Mouse (Mus musculus) megakaryocyte, embryonic 14.5 days (primary cell): ENCODE results near the gene Gstt2. TPM values are rescaled to one million over a fixed set of nuclear protein-coding genes. Genes with fewer than 3 reads are reported as not detected.
"Not testable (repeated sequence)": the region's sequence is repeated elsewhere in the genome, so short reads cannot be mapped to it uniquely, and the experiment has no call there.

ENCODE experiments used
- H3K27me3 ChIP-seq: replicated peaks from 2 replicates; pipeline ENCODE3; 2012; ENCODE audit warnings: inconsistent platforms
- H3K36me3 ChIP-seq: replicated peaks from 2 replicates; pipeline ENCODE3; 2012; ENCODE audit warnings: low read length, inconsistent platforms, mixed read lengths
- H3K4me1 ChIP-seq: 2 replicates; pipeline ENCODE4 v1.6.1; 2012; ENCODE audit warnings: inconsistent platforms
- H3K4me3 ChIP-seq: replicated peaks from 2 replicates; pipeline ENCODE3; 2012; ENCODE audit warnings: moderate library complexity, mild to moderate bottlenecking, inconsistent platforms
- H3K9me3 ChIP-seq: 2 replicates; pipeline ENCODE4 v1.6.1; 2012; ENCODE audit warnings: inconsistent platforms
- FLI1 ChIP-seq: IDR thresholded peaks from 2 replicates; pipeline ENCODE4 v1.6.1; 2012; ENCODE audit warnings: low read length, inconsistent platforms, mixed read lengths
- GATA1 ChIP-seq: IDR thresholded peaks from 3 replicates; pipeline ENCODE4 v1.6.1; 2012; ENCODE audit warnings: mixed read lengths, low read length, inconsistent platforms, borderline replicate concordance
- polyA plus RNA-seq: library from polyadenylated mRNA; stranded (reverse); fragments of >175 nt; gene quantifications from 2 replicates; pipeline ENCODE4 v1.2.3, GENCODE M21; 2012; ENCODE audit warnings: low replicate concordance; ENCODE audit not compliant: insufficient read depth

The Gstt2 gene
- polyA plus RNA-seq, 1 experiment, result 2.3 TPM

DNA sequence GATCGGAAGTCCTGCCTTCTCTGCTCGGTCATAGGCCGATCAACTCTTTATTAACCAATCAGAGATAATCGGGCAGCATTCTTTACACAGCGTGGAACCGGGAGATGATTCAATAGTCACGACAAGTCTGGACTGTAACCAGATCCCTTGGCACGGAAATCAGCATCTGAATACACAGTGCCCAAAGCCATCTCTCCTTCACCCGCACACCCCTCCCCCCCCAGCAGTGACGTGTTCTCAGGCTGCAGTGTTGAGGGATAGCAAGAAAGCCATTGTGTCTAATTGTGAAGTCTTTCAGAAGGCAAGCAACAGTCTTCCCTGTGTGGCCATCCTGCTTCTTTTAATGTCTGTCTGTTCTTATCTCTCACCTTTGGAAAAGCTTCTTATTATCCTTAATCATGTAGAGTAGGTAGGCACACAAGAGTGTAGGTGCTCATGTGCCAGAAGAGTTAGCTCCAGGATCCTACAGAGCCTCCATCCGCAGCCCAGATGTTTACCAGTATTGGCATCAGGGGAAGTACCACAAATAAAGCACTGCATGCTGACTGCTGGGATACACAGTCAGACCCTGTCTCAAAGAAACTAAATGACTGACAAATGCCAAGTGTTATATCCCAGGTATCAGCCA is 35.8 kb upstream of the Gstt2 start:
- no peaks in the 10 kb centered on the region for H3K36me3 ChIP-seq
- H3K4me3 ChIP-seq, result peak overlapping the region; percentile 62
- no peak for TF ChIP-seq GATA1
- no peak for TF ChIP-seq FLI1
- peaks cover 37% of the 10 kb centered on the region for H3K27me3 ChIP-seq
- H3K4me1 ChIP-seq, result peaks cover 24% of the 10 kb centered on the region
- H3K9me3 ChIP-seq, result peaks cover 7% of the 10 kb centered on the region; the same call in 1 of the 2 replicates

DNA sequence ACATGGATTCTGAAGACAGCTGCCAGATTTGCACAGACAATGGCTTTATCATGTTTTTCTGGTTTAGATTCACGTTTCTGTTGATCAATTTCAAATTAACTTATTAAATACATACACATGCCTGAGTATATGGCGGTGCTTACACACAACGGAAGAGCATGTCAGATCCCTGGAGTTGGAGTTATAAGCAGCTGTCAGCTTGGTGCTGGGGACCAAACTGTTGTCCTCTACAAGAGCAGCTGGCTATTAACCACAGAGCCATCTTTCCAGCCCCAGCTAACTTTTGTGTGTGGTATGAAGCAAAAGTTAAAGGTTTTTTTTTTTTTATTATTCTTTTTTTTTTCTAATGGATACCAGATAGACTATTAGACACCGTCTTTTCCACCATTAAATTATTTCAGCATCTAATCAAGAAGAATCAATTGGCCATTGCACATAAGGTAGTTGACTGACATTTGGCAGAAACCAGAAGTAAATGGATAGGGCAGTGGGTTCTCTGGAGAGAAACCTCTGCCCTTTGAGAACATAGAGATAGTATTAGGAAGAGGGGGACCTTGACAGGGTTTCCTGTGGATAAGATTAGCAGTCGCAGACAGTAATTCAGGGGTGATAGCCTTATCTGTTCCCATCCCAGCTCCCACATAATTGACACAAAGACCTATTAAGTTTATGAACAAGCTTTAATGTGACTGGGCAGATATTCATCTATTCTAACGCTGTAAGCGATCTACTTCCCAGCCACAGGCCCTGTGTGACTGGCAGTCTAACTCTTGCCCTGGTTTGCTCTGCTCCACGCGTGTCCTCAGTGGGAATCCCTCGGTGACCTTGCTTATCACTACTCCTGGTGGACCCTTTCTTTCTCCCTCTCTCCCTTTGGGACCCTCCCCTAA is 35.0 kb upstream of the Gstt2 start:
- Histone ChIP-seq H3K36me3 (no peaks in the 10 kb centered on the region), H3K4me1 (peaks cover 24% of the 10 kb centered on the region), H3K27me3 (peaks cover 35% of the 10 kb centered on the region), H3K4me3 (peak overlapping the region; percentile 25), H3K9me3 (peaks cover 7% of the 10 kb centered on the region; the same call in 1 of the 2 replicates)
- TF ChIP-seq FLI1 (no peak), GATA1 (no peak)

DNA sequence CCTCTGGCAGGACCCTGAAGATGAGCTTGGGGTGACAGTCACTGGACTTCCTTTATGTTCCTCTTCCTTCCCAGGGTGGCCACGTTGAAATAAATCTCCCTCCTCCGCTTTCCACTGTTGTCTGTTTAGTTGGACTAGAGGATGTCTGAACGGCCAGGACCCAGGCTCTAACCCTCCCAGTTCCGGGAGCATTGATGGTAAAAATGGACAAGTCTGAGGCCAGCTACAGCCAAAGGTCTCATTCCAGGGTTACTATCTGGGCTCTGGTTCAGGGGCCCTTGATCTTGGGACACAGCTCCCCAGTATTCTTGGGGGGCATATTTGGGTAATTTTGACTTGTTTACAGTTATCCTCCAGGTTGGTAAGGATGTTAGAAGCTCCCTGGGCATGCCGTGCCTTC is 24.4 kb upstream of the Gstt2 start:
- H3K36me3 ChIP-seq, result peaks cover 28% of the 10 kb centered on the region
- H3K9me3 ChIP-seq, result peaks cover 26% of the 10 kb centered on the region
- peaks cover 4% of the 10 kb centered on the region for H3K27me3 ChIP-seq
- H3K4me3 ChIP-seq, result no peak overlapping the region
- no peak for TF ChIP-seq GATA1
- TF ChIP-seq FLI1, result no peak
- peaks cover 46% of the 10 kb centered on the region for H3K4me1 ChIP-seq

DNA sequence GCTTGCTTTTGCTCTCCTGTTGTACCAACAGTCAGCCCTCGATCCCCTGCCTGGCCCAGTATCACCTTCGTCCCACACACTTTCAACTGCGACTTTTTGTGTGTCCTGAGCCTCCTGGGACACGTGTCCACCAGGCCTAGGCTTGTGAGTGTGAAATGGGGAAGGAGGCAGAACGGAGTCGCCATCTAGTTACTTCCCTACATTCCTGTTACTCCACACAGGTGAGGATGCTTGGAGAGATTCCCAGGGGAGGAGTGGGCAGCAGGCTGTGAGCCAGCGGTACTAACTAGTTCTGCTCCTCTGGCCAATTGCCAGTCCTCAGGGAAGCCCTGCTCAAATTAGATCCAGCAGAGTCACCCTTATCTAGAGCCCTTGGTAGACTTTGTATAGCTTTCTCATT is 23.5 kb upstream of the Gstt2 start:
- Histone ChIP-seq H3K36me3 (peaks cover 36% of the 10 kb centered on the region), H3K9me3 (peaks cover 20% of the 10 kb centered on the region), H3K27me3 (no peaks in the 10 kb centered on the region), H3K4me3 (peak overlapping the region; percentile 94), H3K4me1 (peaks cover 54% of the 10 kb centered on the region)
- TF ChIP-seq FLI1 (no peak), GATA1 (no peak)

DNA sequence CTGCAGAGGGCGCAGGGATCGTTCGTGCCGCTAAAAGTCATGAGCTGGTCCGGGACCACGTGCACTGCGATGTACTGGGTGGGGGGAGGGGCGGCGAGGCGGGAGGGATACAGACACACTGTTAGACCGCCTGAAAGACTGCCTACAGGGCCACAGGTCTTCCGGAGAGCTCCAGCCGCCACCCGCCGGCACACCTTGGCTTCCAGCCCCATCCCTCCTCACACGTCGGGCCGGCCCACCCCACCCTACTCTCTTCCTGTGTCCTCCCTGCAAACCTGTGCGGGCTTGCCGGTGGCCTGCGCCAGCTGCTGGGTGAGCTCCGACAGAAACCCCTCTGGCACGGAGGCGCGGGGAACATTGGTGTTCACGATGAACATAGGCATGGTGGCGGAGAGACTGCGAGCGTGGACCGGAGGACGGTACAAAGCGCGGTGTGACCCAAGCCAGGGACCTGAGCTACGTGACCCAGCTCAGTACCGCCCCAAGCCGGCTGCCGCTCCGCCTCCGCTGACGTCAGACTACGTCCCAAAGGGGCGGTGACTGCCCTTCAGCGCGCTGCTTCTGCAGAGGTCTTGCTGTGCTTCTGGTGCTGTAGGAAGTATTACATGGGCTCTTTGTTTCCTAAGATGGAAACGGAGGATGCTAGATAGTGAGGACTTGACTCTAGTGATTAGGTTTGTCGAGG is 22.7 kb upstream of the Gstt2 start, which contains the start of gene Mif:
Mif (minus strand) TSS at position 455 of the 685 bp plus-strand sequence.
- Histone ChIP-seq H3K4me3 (peak within 1 kb of the TSS; percentile 94), H3K9me3 (peaks cover 17% of the 10 kb centered on the region), H3K36me3 (peaks cover 43% of the 10 kb centered on the region), H3K4me1 (peaks cover 62% of the 10 kb centered on the region)
- not testable (repeated sequence) for H3K27me3 ChIP-seq

DNA sequence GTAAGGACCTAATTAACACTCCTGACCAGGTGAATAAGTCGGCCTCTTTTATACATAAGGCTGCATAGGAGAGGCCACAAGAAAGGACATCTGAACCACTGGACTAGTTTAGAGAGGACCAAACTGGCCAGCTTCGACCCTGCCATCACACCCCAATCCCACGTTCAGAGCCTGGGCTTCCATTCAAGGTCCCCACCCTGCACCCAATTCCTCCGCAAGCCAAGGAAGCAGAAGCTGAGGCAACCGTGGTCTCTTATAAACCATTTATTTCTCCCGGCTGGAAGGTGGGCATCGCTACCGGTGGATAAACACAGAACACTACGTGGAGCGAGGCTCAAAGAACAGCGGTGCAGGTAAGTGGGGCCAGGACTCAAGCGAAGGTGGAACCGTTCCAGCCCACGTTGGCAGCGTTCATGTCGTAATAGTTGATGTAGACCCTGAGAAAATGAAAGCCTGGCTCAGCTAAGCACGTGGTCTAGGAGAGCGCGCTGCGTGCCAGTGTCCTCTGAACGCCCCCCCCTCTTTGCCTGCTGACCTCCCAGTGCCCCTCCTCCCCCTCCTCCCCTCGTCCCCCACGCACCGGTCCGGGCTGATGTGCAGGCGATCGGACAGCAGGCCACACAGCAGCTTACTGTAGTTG is 22.0 kb upstream of the Gstt2 start:
- TF ChIP-seq FLI1 (no peak), GATA1 (no peak)
- peak overlapping the region; percentile 94 for H3K4me3 ChIP-seq
- H3K9me3 ChIP-seq, result peaks cover 17% of the 10 kb centered on the region
- H3K36me3 ChIP-seq, result peaks cover 44% of the 10 kb centered on the region
- H3K4me1 ChIP-seq, result peaks cover 66% of the 10 kb centered on the region
- no peaks in the 10 kb centered on the region for H3K27me3 ChIP-seq

DNA sequence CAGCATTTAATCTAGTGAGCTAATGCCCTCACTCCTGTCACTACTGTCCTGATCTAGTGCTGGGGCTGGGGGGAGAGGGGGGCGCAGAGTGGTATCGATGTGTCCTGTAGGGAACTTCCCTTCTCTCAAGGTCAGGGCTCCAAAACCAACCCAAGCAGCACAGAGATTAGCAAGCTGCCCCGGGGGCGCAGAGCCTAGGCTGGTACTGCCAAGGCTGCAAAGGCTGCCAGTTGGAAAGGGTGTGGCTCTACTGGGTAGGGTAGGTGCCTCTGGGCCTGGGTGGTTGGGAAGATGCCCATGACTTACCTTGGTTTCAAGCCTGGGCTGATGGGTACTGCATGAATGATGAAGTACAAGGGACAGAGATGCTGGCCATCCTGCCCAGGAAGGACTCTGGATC is 20.4 kb upstream of the Gstt2 start:
- peak overlapping the region; percentile 33 for H3K4me3 ChIP-seq
- no peaks in the 10 kb centered on the region for H3K27me3 ChIP-seq
- TF ChIP-seq GATA1 (no peak), FLI1 (no peak)
- H3K4me1 ChIP-seq, result peaks cover 70% of the 10 kb centered on the region
- peaks cover 44% of the 10 kb centered on the region for H3K36me3 ChIP-seq
- peaks cover 11% of the 10 kb centered on the region for H3K9me3 ChIP-seq

DNA sequence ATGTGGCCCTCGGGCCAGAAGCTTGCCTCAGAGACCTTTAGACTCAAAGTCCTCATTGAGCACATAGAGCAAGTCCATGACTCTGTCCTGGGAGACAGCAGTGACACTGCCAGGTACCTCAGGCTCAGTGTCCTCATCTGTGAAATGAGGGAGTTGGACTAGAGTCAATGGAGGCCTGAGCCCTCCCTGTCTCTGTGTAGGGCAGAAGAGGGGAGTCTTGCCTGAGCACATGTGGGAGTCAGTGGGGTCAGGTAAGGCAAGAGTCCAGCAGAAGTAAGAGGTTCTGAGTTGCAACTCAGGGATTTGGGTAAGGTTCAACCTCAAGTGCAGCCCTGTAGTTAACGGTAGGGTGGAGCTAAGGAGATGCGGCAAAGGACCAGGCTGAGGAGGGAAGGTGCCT is 19.8 kb upstream of the Gstt2 start:
- Histone ChIP-seq H3K27me3 (peaks cover 1% of the 10 kb centered on the region), H3K4me3 (no peak overlapping the region), H3K4me1 (peaks cover 73% of the 10 kb centered on the region), H3K36me3 (peaks cover 44% of the 10 kb centered on the region), H3K9me3 (peaks cover 6% of the 10 kb centered on the region)
- TF ChIP-seq FLI1 (no peak), GATA1 (no peak)

DNA sequence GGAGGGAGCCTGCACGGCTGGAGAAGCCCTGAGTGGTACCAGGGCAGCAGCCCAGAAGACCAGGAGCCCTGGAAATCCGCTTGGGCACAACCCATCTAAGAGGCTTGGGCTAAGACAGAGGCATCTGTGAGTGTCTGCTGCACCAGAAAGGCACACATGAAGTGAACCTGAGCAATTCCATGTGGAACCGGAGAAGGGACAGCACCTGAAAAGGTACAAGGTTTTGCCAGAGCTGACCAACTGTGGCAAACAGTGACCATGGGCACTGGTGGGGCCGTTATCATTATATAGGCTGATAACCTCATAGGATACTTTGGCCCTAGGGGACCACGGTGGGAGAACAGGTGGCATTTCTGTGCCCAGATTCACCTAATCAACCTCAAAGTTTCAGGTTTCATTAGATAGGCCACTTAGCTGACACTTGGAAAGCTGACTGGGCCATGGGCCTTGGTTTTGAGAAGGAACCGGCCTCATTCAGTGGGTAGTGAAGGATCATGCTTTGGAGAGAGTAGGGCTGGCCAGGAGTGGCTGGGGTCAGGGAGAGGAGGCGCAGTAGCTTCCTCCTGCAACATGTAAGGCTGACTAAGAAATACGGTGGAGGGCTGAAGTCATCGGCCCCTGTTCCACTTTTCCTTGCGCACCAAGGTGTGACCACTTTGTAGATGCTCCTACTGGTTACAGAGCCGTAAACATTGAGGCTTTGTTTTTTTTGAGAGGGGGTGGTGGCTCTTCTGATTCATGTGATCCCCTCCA is 19.1 kb upstream of the Gstt2 start:
- H3K4me3 ChIP-seq, result no peak overlapping the region
- TF ChIP-seq GATA1 (no peak), FLI1 (no peak)
- no peaks in the 10 kb centered on the region for H3K9me3 ChIP-seq

More for the DNA sequence above, 19.1 kb upstream of the Gstt2 start:
- peaks cover 74% of the 10 kb centered on the region for H3K4me1 ChIP-seq
- H3K27me3 ChIP-seq, result peaks cover 5% of the 10 kb centered on the region
- peaks cover 41% of the 10 kb centered on the region for H3K36me3 ChIP-seq
